Mouse (Mus musculus) spleen, adult 12 weeks (tissue): ENCODE measurements around the gene Vti1a.
A peak's percentile ranks its signal among the peaks of the same experiment; 100 is the strongest.

Experiments
- DNase-seq: peaks from one replicate; pipeline ENCODE4 v3.0.0; 2022; ENCODE audit warnings: low spot score

Gene Vti1a

DNA sequence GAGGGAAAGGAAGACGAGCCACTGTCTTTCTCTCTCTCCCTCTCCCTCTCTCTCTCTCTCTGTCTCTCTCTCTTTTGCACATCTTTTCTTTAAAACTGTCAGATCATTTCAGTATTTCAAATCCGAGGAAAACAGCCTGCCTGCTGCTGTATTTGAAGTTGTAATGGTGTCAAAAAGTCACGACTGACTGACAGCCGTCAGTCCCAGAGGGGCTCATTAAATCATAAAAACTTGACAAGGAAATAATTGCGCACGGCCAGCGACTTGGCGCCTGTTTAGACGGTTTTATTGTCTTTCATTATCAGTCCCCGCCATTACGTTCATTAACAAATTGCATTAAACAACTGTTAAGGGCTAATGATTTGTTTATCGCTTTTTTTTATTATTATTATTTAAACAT lies 310.9 kb downstream of the Vti1a start:
- no peak for DNase-seq

DNA sequence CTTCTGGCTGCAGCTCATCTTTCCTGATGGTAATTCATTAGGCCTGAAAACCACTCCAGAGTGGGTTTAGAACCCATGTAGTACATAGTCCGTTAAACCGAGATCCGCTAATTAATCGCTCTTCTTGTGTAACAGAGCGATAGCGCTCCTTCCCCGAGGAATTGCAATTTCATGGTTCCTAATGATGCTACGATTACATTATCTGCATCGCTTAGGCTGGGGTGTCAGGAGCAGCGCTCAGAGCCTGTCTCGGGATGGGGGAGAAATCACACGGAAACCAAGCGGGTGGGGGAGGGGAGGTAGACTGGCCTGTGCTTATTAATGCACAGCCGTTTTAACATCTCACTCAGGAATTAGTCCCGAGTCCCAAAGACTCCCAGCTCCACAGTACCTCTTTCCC lies 319.4 kb downstream of the Vti1a start:
- no peak for DNase-seq

DNA sequence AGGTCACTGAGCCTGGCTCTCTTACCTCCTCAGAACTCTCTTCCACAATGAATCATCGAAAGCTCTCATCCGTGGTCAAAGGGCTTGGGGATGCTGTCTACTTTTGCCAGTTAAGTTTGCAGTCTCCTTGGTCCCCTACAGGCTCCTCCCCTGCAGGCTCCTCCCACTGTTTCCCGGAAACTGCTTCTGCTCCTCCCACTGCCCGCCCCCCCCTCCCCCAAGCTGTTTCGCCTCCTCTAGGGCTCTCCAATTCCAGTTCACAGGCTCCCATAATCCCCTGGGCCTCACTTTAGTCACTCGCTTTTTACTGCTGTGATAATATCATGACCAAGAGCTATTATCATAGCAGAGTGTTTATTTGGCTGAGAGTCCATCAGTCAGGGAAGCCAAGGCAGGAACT lies 324.2 kb downstream of the Vti1a start:
- DNase-seq, result no peak

DNA sequence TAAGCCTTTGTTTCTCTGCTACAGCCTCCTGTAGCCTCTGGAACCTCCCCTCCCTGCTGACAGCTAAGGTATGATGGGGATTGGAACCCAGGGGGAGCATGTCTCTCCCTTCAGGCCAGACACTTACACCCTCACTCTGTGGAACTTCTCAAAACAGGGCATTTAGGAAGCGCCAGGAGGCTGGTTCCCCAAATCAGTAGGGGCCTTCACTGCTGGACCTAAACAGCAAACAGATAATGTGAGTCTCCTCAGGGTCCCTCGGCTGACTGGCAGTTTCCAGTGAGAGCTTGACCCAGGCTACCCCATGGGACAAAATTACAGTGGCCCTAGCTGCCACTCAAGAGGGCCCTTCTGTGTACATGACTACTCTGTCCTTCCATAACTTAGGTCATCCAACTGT lies 325.8 kb downstream of the Vti1a start:
- DNase-seq, result no peak

DNA sequence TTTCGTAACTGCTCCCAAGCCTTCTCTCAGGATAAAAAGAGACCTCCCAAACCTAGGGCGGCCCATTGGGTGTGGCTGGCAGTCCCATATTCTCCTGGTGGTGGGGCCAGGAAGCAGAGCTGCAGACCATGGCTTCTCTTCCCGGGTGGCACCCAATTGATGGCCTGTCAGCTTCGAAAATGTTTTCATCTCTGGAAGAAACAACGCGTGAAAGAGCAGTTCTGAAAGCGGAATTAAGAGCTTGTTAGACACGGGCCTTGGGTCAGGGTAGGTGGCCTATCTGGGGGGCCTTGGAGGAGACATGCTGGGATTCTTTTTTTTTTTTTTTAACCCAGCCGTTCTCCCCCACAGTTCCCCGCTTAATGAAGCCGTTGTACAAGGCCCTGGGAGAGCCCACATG lies 326.3 kb downstream of the Vti1a start:
- DNase-seq, result no peak

DNA sequence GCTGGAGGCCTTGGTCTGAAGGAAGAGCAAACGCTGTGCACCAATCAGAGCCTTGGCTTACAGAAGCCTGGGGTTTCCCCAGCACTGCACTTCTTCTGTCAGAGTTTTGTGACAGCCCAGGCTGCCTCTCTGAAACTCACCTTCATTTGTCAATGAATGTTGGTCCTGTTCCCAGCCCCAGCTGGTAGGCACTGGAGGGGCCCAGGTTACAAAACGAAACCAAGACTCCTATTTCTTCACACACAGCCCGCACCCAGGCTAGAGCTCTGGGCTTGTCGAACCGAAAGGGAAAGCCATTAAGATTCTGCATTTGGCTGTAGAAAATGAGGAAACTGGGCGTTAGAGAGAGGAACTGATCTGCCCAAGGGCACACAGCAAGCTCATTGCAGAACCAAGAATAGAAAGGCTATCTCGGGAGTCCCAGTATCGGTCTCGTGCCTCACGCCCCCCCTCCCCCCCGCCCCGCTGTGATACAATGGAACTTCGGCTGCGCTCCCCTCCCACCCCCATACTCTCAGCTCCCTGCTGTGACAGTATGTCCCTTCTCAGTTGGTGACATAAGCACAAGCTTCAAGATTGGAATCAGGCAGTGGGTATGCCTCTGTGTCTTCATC lies 327.3 kb downstream of the Vti1a start:
- DNase-seq, result peak; percentile 26

DNA sequence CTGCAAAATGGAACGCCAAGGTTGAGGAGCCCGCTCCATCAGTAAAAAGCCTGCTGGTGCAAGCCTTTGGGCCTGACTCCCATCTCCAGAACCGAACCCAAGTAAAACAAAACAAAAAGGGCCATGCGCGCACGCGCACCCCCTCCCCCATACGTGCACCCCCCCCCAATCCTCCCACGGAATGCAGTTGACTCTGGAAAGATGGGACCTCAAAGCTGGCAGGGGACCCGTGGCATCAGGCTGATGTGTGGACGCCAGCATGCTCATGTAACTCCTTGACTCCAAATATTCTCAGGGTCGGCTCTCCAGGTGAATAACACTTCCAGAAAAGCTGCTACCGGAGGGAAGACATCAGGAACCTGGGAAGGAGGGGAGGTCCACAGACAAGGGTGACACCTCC lies 327.8 kb downstream of the Vti1a start:
- DNase-seq, result no peak

DNA sequence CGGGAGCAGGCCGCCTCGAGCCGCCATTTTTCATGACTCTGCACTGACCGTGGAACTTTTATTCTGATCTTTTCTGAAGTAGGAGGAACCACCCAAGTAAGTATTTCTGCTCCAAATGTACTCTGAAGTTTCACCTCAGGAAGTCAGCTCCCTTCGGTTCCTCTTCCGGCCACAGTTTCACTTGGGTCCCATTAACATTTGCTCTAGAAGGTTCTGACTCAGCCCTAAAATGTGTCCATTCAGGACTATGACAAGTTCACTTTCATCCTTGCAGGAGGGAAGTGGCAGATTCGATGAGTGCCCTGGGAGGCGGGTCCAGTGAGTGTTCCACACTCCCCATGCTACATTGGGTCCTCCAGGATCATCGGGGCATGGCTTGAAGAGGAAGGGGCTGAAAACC lies 333.3 kb downstream of the Vti1a start:
- DNase-seq, result no peak

DNA sequence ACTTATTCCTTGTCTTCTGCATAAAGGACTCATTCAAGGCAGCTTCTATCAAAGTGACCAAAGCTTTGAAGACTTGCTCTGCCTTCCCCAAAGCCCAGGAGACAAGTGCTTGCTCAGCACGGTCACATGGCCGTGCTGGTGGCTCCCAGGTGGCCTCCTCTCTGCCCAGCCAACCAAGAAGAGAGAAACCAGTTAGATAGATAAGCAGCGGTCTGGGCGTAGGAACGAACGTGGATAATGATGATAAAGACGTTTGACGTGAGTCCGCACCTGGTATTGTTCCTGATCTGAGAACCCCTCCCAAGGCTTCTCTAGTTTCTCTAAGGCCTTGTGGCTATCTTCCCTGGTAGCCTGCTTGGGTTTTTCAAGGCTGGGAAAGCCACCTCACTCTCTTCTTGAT lies 334.9 kb downstream of the Vti1a start:
- no peak for DNase-seq

DNA sequence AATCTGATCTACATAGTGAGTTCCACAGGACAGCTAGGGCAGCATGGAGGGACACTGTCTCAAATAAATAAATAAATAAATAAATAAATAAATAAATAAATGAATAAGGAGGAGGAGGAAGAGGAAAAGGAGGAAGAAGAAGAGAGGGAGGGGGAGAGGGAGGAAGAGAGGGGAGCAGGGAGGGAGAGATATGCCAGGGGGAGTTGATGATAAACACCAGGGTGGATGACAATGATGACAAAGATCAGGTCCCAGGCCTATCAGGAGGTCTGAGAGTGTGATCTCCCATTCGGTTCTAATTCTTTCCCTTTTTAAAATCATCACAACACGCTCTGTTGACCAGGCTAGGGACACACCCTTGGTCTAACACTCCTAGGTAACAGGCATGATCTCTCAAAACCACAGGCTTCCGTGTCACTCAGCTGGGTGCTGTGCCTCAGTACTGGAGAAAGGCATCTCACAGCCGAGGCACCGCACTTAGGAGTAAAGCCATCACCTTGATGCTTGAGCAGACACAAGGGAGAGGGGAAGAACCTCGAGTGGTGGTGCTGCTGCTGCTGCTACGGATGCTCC lies 336.7 kb downstream of the Vti1a start:
- no peak for DNase-seq

DNA sequence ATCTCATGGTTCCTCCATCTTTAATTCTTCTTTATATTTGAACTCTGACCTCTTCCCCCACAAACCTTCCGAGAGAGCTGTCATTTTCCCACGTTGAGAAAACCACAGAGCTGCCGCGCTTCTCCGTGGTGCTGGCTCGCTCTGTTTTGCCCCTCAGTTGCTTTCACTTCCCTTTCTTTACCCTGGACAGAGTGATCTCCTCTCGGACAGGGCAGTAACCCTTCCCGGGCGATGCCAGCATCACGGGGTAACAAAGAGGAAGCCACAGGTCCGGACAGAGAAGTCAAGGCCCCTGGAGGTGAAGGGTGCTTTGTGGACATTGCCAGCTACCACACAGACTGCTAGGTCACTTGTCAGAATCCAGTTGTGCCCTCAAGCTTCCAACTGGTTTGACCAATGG lies 344.1 kb downstream of the Vti1a start:
- no peak for DNase-seq

DNA sequence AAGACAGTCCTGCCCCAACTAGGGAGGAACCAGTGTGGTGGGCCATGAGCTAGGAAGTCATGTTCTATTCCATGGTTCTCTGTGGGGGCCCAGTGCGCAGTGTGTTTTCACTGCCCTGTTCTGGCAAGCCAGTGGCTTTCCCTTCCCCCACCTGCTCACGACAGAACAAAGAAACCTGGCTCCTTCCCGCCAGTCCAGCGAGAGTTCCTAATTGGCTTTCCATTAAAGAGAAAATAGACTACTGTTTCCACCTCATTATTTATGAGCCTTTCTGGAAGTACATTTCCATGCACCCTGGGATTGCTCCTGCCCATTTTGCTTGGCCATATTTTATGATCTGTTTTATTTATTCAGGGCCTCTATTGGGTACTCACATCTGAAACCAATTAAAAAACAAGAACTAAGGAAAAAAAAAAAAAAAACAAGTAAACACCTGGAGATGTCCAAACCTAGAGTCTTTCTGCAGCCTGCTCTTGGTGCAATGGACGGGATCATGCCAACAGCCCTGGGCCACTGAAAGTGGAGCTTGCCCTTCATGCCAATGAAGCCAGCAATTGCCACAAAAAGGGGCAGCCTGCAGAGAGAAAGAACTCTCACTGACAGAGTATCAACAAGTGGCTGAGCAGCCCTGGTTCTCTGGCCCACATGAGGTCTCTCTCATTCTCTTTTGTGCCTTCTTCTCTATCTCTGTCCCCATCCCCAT lies 346.6 kb downstream of the Vti1a start:
- no peak for DNase-seq

DNA sequence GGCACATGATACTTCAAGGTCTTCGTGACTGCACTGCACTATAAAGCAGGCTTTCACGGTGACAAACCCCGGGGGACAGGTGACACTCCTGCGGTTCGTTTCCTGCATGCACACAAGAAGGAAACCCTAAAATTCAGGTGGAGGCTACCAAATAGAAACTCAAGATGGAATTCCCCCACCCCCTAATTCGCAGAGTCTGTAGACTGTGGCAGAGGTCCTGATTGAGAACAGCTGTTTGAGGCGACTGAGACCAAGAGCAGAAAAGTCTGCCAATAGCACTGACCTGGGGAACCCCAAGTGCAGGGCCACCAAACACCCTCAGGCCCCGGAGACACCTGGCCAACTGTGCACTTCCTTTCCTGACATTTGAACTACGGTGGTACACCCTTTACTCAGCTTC lies 351.7 kb downstream of the Vti1a start:
- peak; percentile 15 for DNase-seq

DNA sequence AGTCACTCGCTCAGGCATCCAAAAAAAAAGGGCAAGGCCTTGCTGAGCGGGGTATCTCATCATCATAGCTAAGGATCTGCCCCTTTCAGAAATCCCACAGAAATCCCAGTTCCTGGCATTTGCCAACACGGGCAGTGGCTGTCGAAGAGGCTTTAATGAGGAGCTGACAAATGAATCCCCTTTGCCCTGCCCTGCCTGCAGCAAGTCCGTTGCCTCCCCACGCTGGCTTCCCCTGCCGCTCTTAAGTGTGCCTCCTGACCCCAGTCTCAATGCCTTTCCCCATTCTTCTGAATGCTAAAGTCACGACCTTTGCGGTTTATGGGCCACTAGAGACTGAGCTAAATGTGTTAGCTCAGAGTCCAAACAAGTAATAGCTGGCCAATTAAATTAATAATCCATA lies 352.8 kb downstream of the Vti1a start:
- no peak for DNase-seq
